ENCODE assay signal across 9 mouse cellular contexts in the genomic region with DNA sequence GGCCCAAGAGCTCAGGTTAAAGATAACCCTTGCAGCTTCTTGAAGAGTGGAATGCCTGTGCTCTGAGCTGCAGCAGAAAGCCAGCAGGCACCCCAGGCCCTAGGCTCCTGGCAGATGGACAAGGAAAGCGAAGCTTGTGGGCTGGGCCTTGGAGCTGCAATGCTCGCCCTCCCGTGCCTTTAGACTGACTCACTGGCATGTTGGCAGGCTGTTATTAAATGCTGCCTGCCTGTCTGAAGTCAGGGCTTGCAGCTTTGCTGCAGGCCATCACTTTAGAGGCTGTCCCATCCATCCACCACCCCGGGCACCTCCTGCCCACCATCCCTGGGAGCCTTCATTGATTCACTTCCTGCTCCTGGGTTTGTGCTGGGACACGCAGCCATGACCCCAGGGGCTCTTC. TPM values are rescaled to one million over a fixed set of nuclear protein-coding genes. Genes with fewer than 3 reads are reported as not detected.
DNase-seq lines count a peak whose midpoint lies in the region; ATAC-seq and TF ChIP-seq lines count a peak whose summit lies in the region.
"Had no signal": no experiment of that assay in that cellular context is flagged by ENCODE, and none has a peak within 500 bp of the region (broad histone marks: within the 10 kb centered on the region; RNA-seq: fewer than 3 reads in every experiment).

No protein-coding gene starts in this region.

- H3K9me3 ChIP-seq in heart, embryonic 13.5 days, result peaks cover 6% of the 10 kb centered on the region; the same call in 1 of the 2 replicates
- peaks cover 8% of the 10 kb centered on the region for H3K9me3 ChIP-seq in hindbrain, embryonic 13.5 days

- no peak for DNase-seq in cerebellum, adult 11 months
- peak; percentile 76 to 82 for DNase-seq in cerebellum, postnatal 14 days
- DNase-seq in lung, adult 2 months, result peak; percentile 26
- DNase-seq in frontal cortex, postnatal 36 days (ENCODE audit: low spot score in 2 of 2), result no peak
- DNase-seq in right cerebral cortex, postnatal 36 days (ENCODE audit: low spot score in 2 of 2), result no peak

- no peaks in the 10 kb centered on the region for H3K27me3 ChIP-seq in heart, embryonic 13.5 days (replicated peaks)
- H3K27me3 ChIP-seq in hindbrain, embryonic 13.5 days, result no peaks in the 10 kb centered on the region

- no peak for TF ChIP-seq CTCF in lung, adult 2 months (IDR thresholded peaks at IDR 0.05; ENCODE audit: insufficient read depth, low read length)

- 35% methylated on average over 5 of the region's 5 CpGs for WGBS in heart, embryonic 13.5 days
- 51% methylated on average over 5 of the region's 5 CpGs for WGBS in lung, adult 2 months
- whole genome bisulfite sequencing in hindbrain, embryonic 13.5 days, result 74% methylated on average over 5 of the region's 5 CpGs

- TF ChIP-seq POLR2A in lung, adult 2 months (IDR thresholded peaks at IDR 0.05; ENCODE audit: borderline replicate concordance, extremely low read depth, low read depth, low read length), result no peak

- H3K4me2 ChIP-seq in heart, embryonic 13.5 days, result no peak overlapping the region
- no peak overlapping the region for H3K4me2 ChIP-seq in hindbrain, embryonic 13.5 days

- H3K4me3 ChIP-seq in heart, embryonic 13.5 days, result no peak overlapping the region
- no peak overlapping the region for H3K4me3 ChIP-seq in lung, adult 2 months (replicated peaks; ENCODE audit: extremely low read depth, low read depth, low read length)
- no peak overlapping the region for H3K4me3 ChIP-seq in hindbrain, embryonic 13.5 days

- H3K9ac ChIP-seq in heart, embryonic 13.5 days, result no peak overlapping the region
- H3K9ac ChIP-seq in hindbrain, embryonic 13.5 days, result no peak overlapping the region

- H3K4me1 ChIP-seq in heart, embryonic 13.5 days, result peaks cover 13% of the 10 kb centered on the region
- H3K4me1 ChIP-seq in lung, adult 2 months (ENCODE audit: control insufficient read depth, insufficient read depth, low read length), result no peaks in the 10 kb centered on the region
- no peaks in the 10 kb centered on the region for H3K4me1 ChIP-seq in hindbrain, embryonic 13.5 days (replicated peaks)

- ATAC-seq in cerebellum, adult (ENCODE audit: insufficient number of reproducible peaks, low FRiP score, low TSS enrichment), result 0 out of 2 replicates have a peak, but pooled peaks have one; percentile 52
- ATAC-seq in heart, embryonic 13.5 days (ENCODE audit: extremely low read depth, insufficient number of reproducible peaks, low FRiP score, low TSS enrichment), result peak; percentile 37; the same call in 1 of the 2 replicates
- ATAC-seq in hindbrain, embryonic 13.5 days (ENCODE audit: low FRiP score), result no peak

- no peaks in the 10 kb centered on the region for H3K36me3 ChIP-seq in heart, embryonic 13.5 days
- H3K36me3 ChIP-seq in hindbrain, embryonic 13.5 days, result no peaks in the 10 kb centered on the region

- H3K27ac ChIP-seq in heart, embryonic 13.5 days (replicated peaks), result peak overlapping the region; percentile 21
- no peak overlapping the region for H3K27ac ChIP-seq in hindbrain, embryonic 13.5 days
- H3K27ac ChIP-seq: macrophage had no signal

RNA-seq across cellular contexts. Expression of gene Slc7a1, which starts 44.0 kb away (rescaled TPM):
- 16.2 and 17.3 TPM in 2 replicates for polyA plus RNA-seq in heart, embryonic 13.5 days (2015; fragmentation: Nextera tagmentation; extraction: Ambion mirVana)
- 4.9 and 5.9 TPM in 2 replicates for polyA plus RNA-seq in lung, adult 2 months (2012; rRNA removed)
- 29.6 and 31.3 TPM in 2 replicates for polyA plus RNA-seq in hindbrain, embryonic 13.5 days (2015; fragmentation: Nextera tagmentation; extraction: Ambion mirVana)

Comparison
In these comparisons a context has a peak if more than half of its experiments do, and no peak if none do; other contexts are left out.
1. DNase-seq: peak in cerebellum, postnatal 14 days (2 of 2) and lung, adult 2 months (single experiment); none in cerebellum, adult 11 months (single experiment), frontal cortex, postnatal 36 days (0 of 2) and right cerebral cortex, postnatal 36 days (0 of 2).